Mouse (Mus musculus): ENCODE data around the gene Prokr2. TPM values are rescaled to one million over a fixed set of nuclear protein-coding genes. Genes with fewer than 3 reads are reported as not detected.

Prokr2 gene
- total RNA-seq (2021), result 1 to 10 TPM; 2.9 to 4.5 TPM
- long read RNA-seq, experiment 1, result 0 reads
- long read RNA-seq, experiment 2, full-length matches to known transcripts, result 4 of 4 reads
- long read RNA-seq, experiment 2, partial matches to known transcripts, result 0 of 4 reads
- long read RNA-seq, experiment 2, other reads (novel, unspliced or antisense), result 0 of 4 reads

DNA sequence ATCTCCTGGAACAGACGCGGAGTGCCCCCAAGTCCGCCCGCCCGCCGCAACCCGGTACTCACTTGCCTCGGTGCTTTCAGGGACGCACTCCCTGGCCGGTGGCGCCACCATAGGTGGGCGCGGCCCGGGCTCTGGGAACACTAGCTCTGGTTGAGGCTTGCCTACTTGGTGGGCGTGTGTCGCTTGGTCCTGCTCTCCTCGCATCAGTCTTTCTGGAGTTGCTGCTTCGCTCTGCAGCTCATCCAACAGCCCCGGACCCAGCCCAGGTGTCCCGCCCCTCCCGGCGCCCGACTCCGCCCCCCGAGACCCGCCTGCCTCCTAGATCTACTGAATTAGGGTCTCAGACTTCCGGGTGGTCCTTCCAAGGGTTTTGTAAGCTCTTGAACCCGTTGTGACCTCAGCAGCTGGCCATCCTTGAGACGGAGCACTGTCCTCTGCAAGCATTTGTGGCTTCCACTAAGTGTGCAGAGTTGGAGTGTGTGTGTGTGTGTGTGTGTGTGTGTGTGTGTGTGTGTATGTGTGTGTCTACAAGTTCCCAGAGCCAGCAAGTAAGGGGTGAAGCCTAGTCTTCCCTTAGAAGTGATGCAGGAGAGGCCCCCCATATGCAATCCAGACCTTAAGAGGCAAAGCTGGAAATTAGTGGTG is at the start of gene Prokr2:
Prokr2 (minus strand) TSS at position 254 of the 645 bp plus-strand sequence.
- no peak for DNase-seq (ENCODE audit: low spot score in 2 of 2)

DNA sequence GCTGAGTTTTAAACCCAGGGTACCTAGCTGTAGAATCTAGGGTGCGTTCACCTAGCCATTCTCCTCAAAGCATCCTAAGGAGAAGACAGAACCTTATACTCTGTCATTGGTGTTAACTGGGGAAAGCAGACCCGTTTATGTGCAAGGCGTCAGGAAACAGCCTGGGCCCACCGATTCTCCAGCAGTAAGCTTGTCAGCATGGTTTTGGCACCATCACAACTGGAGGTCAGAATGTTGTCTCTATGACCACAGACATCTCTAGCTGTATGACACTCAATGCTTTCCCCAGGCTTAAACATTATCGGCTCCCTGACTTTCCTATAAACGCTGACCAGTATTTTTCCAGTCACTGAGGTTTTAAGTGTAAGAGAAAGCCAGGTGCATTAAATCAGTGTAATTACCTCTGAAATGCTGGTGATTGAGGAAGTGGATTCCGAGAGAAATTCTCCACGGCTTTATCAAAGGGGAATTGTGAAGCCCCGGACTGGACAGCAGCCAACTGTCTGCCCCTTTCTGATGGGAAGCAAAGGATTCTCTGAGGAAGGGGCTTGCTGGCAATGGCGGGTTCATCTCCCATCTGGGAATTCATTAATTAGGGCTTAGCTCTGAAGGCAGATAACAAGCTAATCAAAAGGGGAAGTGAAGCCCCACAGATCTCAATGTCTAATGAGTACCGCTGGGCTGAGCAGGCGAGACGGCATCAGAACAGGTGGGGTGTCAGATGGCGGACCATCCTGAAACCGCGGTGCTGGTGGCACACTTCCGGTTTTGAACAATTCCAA is 42.1 kb upstream of the Prokr2 start:
- peak; percentile 12 to 31 for DNase-seq (ENCODE audit: low spot score in 2 of 2)

DNA sequence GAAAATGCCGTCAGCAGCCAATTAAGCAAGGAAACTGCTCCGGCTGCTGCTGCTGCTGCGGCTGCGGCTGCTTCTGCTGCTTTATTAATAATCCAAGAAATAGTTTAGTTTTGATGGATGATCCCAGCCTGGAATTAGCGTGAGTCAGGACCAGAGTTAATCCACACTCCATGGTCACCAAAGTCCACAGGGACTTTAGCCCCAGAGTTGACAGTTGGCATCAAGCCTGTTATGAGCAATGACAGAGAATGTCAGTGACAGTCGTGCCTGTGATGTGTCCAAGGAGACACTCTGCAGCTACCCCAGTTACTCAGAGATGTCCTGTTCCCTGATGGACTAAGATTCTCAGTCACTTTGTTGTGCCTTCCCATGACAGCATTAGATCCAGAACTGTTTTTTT is 40.3 kb upstream of the Prokr2 start:
- DNase-seq (ENCODE audit: low spot score in 2 of 2), result no peak

DNA sequence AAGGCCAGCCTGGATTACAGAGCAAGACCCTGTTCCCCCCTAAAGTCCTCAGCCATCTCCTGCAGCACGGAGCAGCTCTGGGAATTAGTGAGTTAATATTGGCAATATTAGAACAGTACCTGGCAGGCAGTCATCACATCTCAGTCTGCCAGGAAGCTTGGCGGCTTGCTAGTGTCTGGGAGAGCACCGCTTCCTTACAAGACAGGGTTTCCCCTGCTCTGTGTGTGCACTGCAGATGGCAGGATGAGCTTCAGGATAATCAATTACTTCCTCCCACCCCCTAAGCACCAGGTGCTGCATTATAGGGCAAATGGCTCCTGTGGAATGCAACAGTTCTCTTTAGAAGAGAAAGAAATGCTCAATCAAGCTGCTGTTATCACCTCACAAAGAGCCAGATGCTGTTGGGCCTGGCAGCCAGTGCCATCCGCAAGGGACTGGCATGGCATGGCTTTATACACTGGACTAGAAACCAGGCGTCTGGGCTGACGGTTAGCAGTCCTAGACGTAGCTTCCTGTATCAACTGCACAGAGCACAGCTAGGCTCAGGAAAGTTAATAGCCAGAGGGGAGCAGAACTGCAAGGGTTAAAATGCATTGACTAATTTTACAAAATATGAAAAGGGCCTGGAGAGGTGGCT is 38.3 kb upstream of the Prokr2 start:
- DNase-seq (ENCODE audit: low spot score in 2 of 2), result peak; percentile 14 to 44

GRCm38 (mm10) chr2:132422846-132423245 is 37.6 kb upstream of the Prokr2 start:
- DNase-seq (ENCODE audit: low spot score in 2 of 2), result no peak

DNA sequence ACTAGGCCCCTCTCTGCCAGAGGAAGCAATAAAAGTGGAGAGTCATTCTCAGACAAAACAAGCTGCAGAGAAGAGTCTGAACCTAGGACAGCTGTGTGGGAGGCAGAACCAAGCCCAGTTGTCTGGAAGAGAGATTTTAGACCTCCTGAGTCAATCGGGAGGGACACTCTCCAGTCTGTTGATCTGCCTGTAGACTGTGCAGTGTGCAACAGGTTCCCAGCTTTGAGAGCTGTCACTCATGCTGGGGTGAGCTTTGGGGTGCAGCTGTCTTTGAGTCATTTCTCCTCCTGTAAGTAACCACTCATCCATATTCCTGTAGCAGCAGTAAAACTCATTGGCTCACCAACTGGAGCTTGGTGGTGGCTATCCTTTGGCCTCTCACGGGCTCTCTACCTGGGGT is 33.2 kb upstream of the Prokr2 start:
- no peak for DNase-seq (ENCODE audit: low spot score in 2 of 2)

DNA sequence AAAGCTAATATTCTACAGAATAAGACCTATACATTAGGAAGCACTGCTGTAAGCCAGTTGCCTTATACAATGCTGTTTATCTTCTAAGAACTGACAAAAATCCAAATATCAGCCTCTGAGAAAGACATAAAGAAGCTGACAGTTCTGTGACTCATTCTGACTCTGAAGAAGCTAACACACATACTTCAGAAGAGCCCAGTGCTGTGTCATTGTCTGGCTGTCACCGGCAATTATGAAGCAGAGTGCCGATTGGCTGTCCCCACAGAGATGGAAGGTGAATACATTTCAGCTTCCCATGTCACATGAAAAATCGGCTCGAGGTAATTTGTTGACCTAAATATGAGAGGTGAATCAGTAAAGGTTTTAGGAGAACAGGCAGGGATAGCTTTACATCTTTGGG is 24.9 kb upstream of the Prokr2 start:
- no peak for DNase-seq (ENCODE audit: low spot score in 2 of 2)

GRCm38 (mm10) chr2:132398136-132398535 is 12.9 kb upstream of the Prokr2 start:
- DNase-seq (ENCODE audit: low spot score in 2 of 2), result peak in 1 of 2 experiments; percentile 13

GRCm38 (mm10) chr2:132395753-132396152 is 10.5 kb upstream of the Prokr2 start:
- no peak for DNase-seq (ENCODE audit: low spot score in 2 of 2)

GRCm38 (mm10) chr2:132390607-132391160 is 5.4 kb upstream of the Prokr2 start:
- DNase-seq (ENCODE audit: low spot score in 2 of 2), result no peak

- no peak for DNase-seq (ENCODE audit: low spot score in 2 of 2)
These were observed 4.3 kb upstream of the Prokr2 start for GRCm38 (mm10) chr2:132389562-132389961.

DNA sequence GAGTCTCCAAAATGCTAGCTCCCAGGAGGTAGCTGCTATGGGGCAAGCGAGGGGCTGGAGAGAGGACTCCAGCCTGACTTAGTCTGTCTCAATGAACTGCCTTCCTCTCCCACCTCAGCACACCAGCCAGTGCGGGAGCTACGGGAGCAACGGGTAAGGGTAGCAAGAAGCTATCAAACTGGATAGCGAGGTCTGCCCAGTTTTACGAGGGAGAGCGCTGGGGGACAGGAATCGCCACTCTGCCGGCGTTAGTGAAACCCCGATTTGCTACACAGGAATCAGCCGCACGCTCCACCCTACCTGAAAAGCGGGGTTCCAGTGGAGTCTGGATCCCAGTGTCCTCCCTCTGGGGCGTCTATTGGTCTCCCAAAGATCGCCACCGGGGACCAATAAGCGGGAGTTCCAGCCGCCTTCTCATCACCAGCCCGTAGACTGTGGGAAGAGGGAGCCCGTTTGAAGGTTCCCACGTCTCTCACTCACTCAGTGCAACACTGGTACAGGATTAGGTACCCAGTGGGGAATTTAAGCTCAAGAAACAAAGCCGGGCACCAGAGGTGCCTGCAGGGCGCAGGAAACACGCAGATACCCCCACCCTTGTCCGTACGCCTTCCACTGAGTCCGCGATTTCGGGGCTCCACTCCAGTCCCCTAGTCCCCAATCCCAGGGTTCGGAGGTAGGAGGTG is 595 bp downstream of the Prokr2 start:
- DNase-seq (ENCODE audit: low spot score in 2 of 2), result no peak

DNA sequence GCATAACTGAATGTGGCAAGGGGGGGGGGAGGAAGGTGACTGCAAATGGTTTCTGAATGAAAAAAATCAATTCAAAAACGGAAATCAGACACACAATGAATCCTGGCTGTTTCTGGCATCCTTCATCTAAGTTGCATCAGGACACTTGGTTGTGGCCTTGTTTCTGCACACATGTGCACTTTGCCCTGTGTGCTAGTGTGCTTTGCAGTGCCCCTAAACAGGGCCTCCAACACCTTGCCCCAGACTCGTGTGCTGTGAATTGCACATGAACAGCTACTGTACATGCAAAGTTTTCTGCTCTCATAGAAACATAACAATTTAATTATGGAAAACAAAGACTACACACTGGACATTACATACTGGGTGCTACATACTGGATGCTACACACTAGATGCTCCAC is 2.9 kb downstream of the Prokr2 start:
- no peak for DNase-seq (ENCODE audit: low spot score in 2 of 2)

- DNase-seq (ENCODE audit: low spot score in 2 of 2), result no peak
These were observed 5.6 kb downstream of the Prokr2 start for GRCm38 (mm10) chr2:132379690-132380089.

- no peak for DNase-seq (ENCODE audit: low spot score in 2 of 2)
These were observed 6.6 kb downstream of the Prokr2 start for GRCm38 (mm10) chr2:132378602-132379150.

DNA sequence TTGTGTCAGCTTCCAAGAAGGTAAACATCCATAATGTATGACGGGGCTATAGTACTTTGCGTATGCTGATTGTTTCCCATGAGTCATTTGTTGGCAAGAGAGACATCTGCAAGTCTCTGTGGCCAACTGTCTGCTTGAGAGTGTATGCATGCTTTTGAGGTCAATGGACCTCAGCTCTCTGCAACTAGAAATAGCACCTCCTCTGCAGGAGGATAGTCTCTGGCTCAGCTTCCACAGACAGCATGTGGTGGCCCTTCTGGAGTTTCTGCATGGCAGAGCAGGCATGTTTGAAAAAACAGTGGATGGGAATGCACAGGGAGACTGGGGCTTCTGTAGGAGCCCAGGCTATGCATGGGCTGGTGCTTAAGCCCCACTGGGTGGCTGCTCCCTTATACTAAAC is 7.8 kb downstream of the Prokr2 start:
- peak; percentile 41 to 43 for DNase-seq (ENCODE audit: low spot score in 2 of 2)

DNA sequence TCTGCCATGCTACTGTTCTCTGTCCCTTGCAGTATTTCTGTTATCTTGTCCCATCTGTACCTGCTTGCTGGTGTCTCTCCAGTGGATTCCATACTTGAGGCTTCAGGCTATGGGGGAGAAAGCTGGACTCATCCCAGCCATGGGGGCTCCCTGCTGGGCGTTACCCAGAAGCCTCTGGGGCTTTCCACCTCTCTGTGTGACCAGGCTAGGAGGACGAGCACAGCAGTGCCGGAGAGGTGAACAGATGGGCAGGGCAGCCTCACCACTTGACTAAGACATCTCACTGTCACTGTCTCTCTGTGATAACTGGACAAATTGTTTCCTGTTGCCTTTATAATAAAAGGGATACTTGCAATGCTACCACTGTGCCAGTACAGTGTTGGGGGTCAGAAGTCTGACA is 9.5 kb downstream of the Prokr2 start:
- no peak for DNase-seq (ENCODE audit: low spot score in 2 of 2)

DNA sequence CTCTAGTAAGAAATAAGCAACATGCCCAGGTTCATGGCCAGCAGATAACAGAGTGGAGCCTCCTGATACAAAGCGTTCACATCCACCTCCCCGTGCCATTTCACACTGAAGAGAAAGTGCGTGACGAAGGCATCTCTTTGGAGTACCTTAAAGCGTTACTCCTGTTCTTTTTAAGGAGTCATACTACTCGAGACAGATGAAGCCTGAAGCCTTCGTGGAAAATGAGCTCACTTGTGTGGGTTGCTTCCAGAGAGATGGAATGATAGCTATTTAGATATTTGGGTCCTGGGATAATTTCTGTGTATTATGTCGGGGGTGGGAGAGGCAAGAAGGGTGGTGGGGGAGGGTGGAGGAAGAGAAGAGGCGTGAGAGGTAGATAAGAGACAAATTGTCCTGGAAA is 10.1 kb downstream of the Prokr2 start:
- DNase-seq (ENCODE audit: low spot score in 2 of 2), result no peak

GRCm38 (mm10) chr2:132373748-132374147 is 11.5 kb downstream of the Prokr2 start:
- no peak for DNase-seq (ENCODE audit: low spot score in 2 of 2)

GRCm38 (mm10) chr2:132368433-132368832 is 16.8 kb downstream of the Prokr2 start:
- no peak for DNase-seq (ENCODE audit: low spot score in 2 of 2)

GRCm38 (mm10) chr2:132343846-132344245 is 41.4 kb downstream of the Prokr2 start:
- DNase-seq (ENCODE audit: low spot score in 2 of 2), result peak; percentile 36 to 81
